Mouse (Mus musculus): ENCODE data around the gene Txn1. TPM values are rescaled to one million over a fixed set of nuclear protein-coding genes. Genes with fewer than 3 reads are reported as not detected.
A peak's percentile ranks its signal among the peaks of the same experiment; 100 is the strongest.

Gene Txn1
- total RNA-seq (2014; rRNA removed) (96.5 and 122 TPM in 2 replicates), polyA plus RNA-seq (2015; fragmentation: Nextera tagmentation; extraction: Ambion mirVana) (352 and 374 TPM in 2 replicates)

GRCm38 (mm10) chr4:57956029-57956960 is at the start of gene Txn1:
Gene Txn1, minus strand, starts transcription at chr4:57956411.
- peak; percentile 98 for DNase-seq (ENCODE audit: low spot score)
- Histone ChIP-seq H3K4me2 (ENCODE audit: low read depth, low read length, poor library complexity, severe bottlenecking) (peak within 1 kb of the TSS; percentile 81), H3K9me3 (ENCODE audit: low read length) (no peaks in the 10 kb centered on the region), H3K27ac (ENCODE audit: low read depth, low read length) (peak within 1 kb of the TSS; percentile 87), H3K4me1 (ENCODE audit: insufficient read depth, low read length) (no peaks in the 10 kb centered on the region), H3K9ac (replicated peaks; ENCODE audit: low read length, poor library complexity, severe bottlenecking) (peak within 1 kb of the TSS; percentile 88), H3K36me3 (ENCODE audit: insufficient read depth, low read length) (peaks cover 5% of the 10 kb centered on the region), H3K27me3 (ENCODE audit: insufficient read depth, low read length) (no peaks in the 10 kb centered on the region), H3K4me3 (ENCODE audit: low read depth, low read length) (peak within 1 kb of the TSS; percentile 84)
- ATAC-seq (ENCODE audit: low FRiP score), result peak; percentile 96
- under 1% methylated on average over 71 of the region's 71 CpGs for WGBS
- no peak; the same call in 1 of the 2 replicates for TF ChIP-seq CTCF (IDR thresholded peaks at IDR 0.05)

- Histone ChIP-seq H3K27me3 (ENCODE audit: insufficient read depth, low read length) (no peaks in the 10 kb centered on the region), H3K4me2 (ENCODE audit: low read depth, low read length, poor library complexity, severe bottlenecking) (no peak overlapping the region), H3K9ac (replicated peaks; ENCODE audit: low read length, poor library complexity, severe bottlenecking) (no peak overlapping the region), H3K4me1 (ENCODE audit: insufficient read depth, low read length) (no peaks in the 10 kb centered on the region), H3K36me3 (ENCODE audit: insufficient read depth, low read length) (no peaks in the 10 kb centered on the region), H3K27ac (ENCODE audit: low read depth, low read length) (no peak overlapping the region), H3K9me3 (ENCODE audit: low read length) (no peaks in the 10 kb centered on the region), H3K4me3 (ENCODE audit: low read depth, low read length) (no peak overlapping the region)
- no peak for DNase-seq (ENCODE audit: low spot score)
- 62% methylated on average over 3 of the region's 3 CpGs for WGBS
- TF ChIP-seq CTCF (IDR thresholded peaks at IDR 0.05), result no peak
- no peak for ATAC-seq (ENCODE audit: low FRiP score)
Observed at GRCm38 (mm10) chr4:58003501-58003900, 47.3 kb upstream of the Txn1 start.

DNA sequence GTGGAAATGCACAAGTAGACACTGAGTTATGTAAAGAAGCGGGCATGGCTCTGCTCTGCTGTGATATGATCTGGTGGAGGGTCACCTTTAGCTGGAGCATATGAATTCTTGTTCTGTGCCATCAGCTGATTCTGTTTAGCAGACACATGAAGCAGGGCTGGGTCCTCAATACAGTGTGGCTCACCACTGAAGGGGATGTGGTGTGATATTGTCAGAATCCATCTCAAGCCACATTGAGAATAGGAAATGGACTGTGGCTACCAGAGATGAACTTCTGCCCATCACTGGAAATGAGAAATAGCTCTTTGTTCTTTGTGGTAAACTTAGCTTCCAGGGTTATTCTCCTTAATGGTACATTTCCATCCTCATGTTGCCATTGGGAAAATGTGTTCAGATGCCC is 35.2 kb upstream of the Txn1 start:
- no peak for ATAC-seq (ENCODE audit: low FRiP score)
- Histone ChIP-seq H3K4me1 (ENCODE audit: insufficient read depth, low read length) (no peaks in the 10 kb centered on the region), H3K9ac (replicated peaks; ENCODE audit: low read length, poor library complexity, severe bottlenecking) (no peak overlapping the region), H3K9me3 (ENCODE audit: low read length) (no peaks in the 10 kb centered on the region), H3K4me3 (ENCODE audit: low read depth, low read length) (no peak overlapping the region), H3K27me3 (ENCODE audit: insufficient read depth, low read length) (no peaks in the 10 kb centered on the region), H3K27ac (ENCODE audit: low read depth, low read length) (no peak overlapping the region), H3K4me2 (ENCODE audit: low read depth, low read length, poor library complexity, severe bottlenecking) (no peak overlapping the region), H3K36me3 (ENCODE audit: insufficient read depth, low read length) (no peaks in the 10 kb centered on the region)
- 97% methylated on average over 1 of the region's 1 CpGs for WGBS
- DNase-seq (ENCODE audit: low spot score), result no peak
- TF ChIP-seq CTCF (IDR thresholded peaks at IDR 0.05), result no peak

GRCm38 (mm10) chr4:57974400-57975117 is 18.3 kb upstream of the Txn1 start:
- TF ChIP-seq CTCF (IDR thresholded peaks at IDR 0.05), result no peak
- 90% methylated on average over 6 of the region's 6 CpGs for WGBS
- ATAC-seq (ENCODE audit: low FRiP score) (no peak), DNase-seq (ENCODE audit: low spot score) (no peak)
- Histone ChIP-seq H3K27ac (ENCODE audit: low read depth, low read length) (no peak overlapping the region), H3K9ac (replicated peaks; ENCODE audit: low read length, poor library complexity, severe bottlenecking) (no peak overlapping the region), H3K27me3 (ENCODE audit: insufficient read depth, low read length) (no peaks in the 10 kb centered on the region), H3K4me1 (ENCODE audit: insufficient read depth, low read length) (no peaks in the 10 kb centered on the region), H3K4me2 (ENCODE audit: low read depth, low read length, poor library complexity, severe bottlenecking) (no peak overlapping the region), H3K9me3 (ENCODE audit: low read length) (no peaks in the 10 kb centered on the region), H3K36me3 (ENCODE audit: insufficient read depth, low read length) (no peaks in the 10 kb centered on the region), H3K4me3 (ENCODE audit: low read depth, low read length) (no peak overlapping the region)

GRCm38 (mm10) chr4:57973592-57974268 is 17.5 kb upstream of the Txn1 start:
- no peak for TF ChIP-seq CTCF (IDR thresholded peaks at IDR 0.05)
- H3K4me1 ChIP-seq (ENCODE audit: insufficient read depth, low read length), result no peaks in the 10 kb centered on the region
- no peak overlapping the region for H3K4me2 ChIP-seq (ENCODE audit: low read depth, low read length, poor library complexity, severe bottlenecking)

More at GRCm38 (mm10) chr4:57973592-57974268, 17.5 kb upstream of the Txn1 start:
- DNase-seq (ENCODE audit: low spot score), result no peak
- H3K27ac ChIP-seq (ENCODE audit: low read depth, low read length), result no peak overlapping the region
- no peak overlapping the region for H3K4me3 ChIP-seq (ENCODE audit: low read depth, low read length)
- no peaks in the 10 kb centered on the region for H3K27me3 ChIP-seq (ENCODE audit: insufficient read depth, low read length)
- H3K9ac ChIP-seq (replicated peaks; ENCODE audit: low read length, poor library complexity, severe bottlenecking), result no peak overlapping the region
- 79% methylated on average over 6 of the region's 6 CpGs for WGBS
- H3K36me3 ChIP-seq (ENCODE audit: insufficient read depth, low read length), result no peaks in the 10 kb centered on the region
- no peak for ATAC-seq (ENCODE audit: low FRiP score)
- no peaks in the 10 kb centered on the region for H3K9me3 ChIP-seq (ENCODE audit: low read length)

Data from midbrain, postnatal 0 days (tissue).